Mouse (Mus musculus) lung, postnatal 4 days (tissue): ENCODE data around the gene Nek9.
"Not testable (repeated sequence)": the region's sequence is repeated elsewhere in the genome, so short reads cannot be mapped to it uniquely, and the experiment has no call there.

Source experiments
- DNase-seq, 2 experiments: peaks; one replicate each; pipeline ENCODE4 v3.0.0; 2021

Gene Nek9

GRCm38 (mm10) chr12:85288486-85289156, 50.5 kb downstream of the Nek9 start, which contains the start of gene Zc2hc1c:
Gene Zc2hc1c (plus strand): TSS chr12:85288591.
- DNase-seq = peak; percentile 90 to 91

DNA sequence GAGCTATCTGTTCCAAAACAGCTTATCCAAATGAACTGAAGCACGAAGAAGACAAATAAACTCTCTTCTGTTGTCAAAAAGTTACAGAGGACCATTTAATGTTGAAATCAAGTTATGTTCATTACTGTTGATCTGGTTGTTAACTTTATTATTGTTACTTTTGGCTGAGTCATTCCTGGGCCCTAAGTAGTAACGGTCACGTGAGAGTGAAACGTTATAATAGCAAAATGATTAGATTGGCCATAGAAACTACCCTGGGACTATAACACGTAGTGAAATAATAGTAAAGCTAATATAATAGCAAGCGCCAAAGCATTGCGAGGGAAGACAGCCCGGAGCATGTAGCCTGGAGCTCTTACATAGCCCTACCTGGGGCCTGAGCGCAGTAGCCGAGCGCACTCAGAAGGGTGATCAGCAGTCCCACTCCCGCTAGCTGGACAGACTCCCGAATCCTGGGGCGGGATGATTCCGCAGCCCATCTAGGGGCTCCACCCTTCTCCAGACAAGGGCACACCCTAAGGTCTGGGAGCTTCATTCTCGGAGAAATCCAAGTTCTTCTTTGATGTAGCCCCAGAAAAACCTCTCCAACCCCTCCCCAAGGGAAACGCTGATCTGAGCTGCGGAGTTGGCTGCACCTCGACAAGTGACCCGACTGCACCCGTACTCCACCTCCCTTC, 51.2 kb downstream of the Nek9 start, which contains the start of gene Acyp1:
TSS of gene Acyp1 (minus strand) at position 630 of the 677 bp plus-strand sequence.
- DNase-seq = peak; percentile 42 to 47

DNA sequence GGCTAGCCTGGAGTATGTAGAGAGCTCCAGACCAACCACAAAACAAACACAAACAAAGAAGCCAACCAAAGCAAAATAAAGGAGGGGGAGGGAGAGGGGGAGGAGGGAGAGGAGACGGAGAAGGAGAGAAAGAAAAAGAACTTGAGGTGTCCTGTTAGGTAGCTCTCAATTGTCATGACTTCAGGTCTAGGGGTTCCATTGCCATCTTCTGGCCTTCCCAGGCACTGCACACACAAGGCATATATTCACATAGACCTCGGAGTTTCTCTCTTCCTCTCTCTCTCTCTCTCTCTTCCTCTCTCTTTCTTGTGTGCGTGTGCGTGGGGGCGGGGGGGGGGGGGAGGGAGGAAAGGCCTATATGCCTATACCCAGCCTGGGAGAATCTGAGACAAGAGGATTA, 52.2 kb downstream of the Nek9 start:
- DNase-seq = peak in 1 of 2 experiments; percentile 57

GRCm38 (mm10) chr12:85284996-85285395, 54.2 kb downstream of the Nek9 start:
- no peak for DNase-seq

DNA sequence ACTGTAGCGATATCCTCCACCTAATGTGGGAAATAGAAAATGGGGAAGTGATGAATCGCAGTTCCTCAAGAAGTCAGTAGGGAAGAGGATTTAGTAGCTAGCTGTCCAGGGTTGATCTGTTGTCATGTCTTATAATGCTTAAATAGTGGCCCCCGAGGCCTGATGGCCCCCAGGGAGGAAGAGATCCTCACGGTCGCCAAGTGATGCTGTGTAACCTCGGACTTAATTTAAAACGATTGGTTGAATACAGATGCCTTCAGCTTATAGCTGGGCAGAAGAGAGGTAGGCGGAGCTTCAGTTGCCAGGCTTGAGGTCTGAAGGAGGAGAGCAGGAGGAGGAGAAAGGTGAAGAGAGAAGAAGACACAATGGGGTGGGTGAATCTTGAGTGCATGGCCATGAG, 54.8 kb downstream of the Nek9 start:
- DNase-seq = no peak

DNA sequence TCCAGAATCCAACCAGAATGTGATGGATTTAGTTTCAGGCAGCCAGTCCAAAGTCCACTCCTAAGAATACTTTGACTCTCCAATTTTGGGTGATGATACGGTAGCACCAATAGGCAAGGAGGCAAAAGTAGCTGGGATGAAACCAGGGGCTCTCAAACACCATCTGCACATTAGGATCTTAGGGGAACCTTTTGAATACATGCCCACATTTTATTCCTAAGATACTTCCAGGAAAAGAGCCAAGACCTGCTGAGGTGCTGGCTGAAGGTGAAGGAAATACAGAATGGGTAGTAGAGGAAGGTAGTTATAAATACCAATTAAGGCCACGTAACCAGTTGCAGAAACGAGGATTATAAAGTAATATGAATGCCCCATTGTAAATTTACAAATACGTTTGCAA, 57.4 kb downstream of the Nek9 start:
- DNase-seq = not testable (repeated sequence)

DNA sequence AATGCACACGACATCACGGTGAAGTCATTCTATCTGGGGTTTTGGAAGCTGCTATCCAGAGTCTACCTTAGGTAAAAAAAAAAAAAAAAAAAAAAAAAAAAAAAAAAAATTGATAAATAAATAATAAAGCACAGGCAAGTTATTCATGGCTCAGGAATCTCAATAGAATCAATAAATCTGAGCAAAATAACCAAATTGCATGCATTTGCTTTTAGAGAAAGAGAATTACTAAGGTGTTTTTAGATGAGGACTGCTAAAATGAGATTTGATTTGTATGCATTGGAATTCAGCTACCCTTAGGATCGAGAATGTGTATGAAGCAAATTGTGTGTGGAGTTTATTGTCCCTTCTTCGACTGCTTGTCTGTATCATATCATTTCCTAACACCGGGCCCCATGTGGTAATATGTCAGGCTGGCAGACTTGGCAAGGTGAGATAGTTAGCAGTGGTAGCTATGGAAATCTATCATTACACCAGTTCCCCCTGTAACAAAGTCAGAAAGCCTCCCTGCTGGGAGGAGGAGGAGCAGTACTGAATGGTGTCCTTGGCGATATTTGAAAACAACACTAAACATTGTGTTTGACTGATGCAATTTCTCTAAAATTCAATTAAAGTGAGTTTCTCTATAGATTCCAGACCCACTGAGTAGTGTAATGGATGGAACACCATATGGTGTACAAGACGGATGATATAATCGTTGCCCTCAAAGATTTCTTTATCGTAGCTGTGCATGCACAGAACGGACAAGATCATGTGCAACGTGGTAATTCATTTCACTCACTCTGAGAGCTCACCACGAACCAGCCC, 58.1 kb downstream of the Nek9 start:
- no peak for DNase-seq

- peak; percentile 97 to 99 for DNase-seq
Measured at GRCm38 (mm10) chr12:85280105-85280844, 58.9 kb downstream of the Nek9 start.

DNA sequence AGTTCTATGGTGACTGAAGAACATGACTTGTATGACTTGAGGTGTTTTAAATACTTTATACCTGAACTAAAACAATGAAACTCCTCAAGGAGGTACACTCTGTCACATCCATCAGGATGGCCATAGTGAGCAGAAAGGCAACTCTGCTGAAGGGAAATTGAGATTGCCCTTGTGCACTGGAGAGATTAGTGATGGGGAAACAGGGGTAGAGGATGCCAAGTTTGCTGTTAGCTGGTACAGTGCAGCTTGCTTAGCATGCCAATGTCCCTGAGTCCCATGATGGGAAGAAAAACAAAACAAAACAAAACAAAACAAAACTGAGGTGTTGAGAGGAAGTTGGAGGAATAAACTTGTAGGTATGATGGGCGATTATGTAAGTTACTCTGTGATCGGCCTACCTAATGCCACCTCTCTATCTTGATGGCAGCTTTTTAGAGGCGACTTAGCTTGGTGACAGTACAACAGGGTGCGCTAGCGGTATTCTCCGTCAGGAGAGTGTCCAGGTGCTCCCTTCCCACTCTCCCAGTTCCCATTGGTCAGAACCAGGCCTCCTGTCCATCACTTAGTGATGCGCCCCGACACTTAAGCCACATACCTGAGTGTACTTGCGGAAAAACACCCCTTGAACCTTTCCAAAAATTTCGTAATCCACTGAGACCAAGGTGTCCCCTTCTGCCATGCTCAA, 59.6 kb downstream of the Nek9 start:
- DNase-seq = no peak

DNA sequence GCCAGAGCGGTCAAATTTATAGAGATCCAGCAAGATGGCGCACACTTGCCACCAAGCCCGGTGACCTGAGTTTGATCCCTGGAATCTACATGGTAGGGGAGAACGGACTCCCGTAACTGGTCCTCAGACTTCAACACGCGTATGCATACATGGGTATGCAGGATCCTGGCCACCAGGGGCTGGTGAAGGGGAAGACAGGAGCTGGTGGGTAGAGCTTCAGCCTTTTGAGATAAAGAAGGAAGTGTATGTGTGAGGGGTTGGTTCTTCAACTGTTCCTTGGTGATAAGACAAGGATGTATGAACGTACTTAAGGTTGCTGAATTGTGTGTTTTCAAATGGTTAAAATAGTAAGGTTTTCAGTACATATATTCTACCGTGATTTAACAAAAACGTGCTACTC, 60.2 kb downstream of the Nek9 start:
- DNase-seq = no peak

GRCm38 (mm10) chr12:85276273-85276672, 62.9 kb downstream of the Nek9 start:
- DNase-seq = no peak

DNA sequence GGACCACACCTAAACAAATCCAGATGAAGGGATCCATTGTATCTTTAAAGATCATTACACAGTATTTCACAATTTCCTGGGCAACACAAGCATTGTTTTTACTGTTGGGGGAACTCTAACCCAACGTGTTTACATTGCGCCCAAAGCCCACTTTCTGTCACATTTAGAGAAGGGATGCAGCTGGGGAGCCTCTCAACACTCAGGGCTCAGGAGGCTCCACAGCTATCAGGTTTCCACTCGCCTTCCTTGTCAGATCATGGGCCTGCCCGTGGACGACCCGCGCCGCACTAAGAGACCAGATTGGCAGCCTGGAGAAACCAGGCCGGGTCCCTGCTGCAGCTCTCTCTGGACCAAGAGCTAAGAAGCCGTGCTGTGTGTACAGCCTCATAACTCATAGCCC, 65.7 kb downstream of the Nek9 start:
- DNase-seq = peak in 1 of 2 experiments; percentile 31

GRCm38 (mm10) chr12:85271843-85272206, 67.3 kb downstream of the Nek9 start:
- DNase-seq = no peak

DNA sequence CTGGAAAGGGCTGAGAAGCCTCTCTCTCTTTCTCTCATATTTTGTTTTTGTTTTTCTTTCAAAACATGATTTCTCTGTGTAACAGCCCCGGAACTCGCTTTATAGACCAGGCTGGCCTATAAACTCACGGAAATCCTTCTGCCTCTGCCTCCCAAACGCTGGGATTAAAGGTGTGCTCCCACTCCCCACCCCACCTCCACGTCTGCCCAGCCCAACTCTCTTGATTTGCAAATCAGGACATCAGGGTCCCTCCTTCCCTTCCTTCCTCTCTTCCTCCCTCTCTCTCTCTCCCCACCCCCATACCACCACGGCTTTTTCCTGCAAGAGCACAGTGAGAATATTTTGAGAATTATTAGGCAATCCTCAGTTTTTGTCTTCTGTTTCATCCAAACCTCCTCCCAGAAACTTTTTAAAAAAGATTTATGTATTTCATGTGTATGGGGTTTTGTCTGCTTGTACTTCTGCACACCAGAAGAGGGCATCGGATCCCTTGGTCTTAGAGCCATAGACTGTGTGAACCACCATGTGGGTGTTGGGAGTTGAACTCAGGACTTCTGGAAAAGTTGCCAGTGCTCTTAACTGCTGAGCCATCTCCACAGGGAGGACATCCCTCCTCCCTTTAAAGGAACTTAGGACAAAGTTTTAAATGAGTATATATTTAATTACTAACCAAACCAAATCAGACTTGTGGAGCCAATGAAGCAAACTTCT, 67.9 kb downstream of the Nek9 start:
- no peak for DNase-seq

DNA sequence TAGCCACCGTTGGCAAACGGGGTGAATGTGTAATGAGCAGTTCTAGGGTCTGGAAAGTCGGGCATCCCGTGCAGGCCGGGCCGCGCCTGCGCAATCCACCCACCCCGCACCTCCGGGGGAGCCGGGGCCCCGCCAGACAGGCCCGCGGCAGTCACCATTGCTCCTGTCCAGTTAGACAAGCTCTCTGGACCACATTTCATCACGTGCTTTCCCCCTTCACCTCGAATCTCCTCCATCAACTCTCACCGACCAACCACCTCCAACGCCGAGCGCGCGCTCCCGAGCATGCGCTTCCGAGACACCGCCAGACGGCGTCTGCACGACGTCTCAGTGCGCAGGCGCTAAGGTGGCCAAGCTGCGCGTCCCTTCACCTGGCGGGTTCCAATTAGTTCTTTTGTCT, 68.8 kb downstream of the Nek9 start, which contains the start of gene Mlh3:
TSS of gene Mlh3 (minus strand) at position 281 of the 400 bp plus-strand sequence.
- peak; percentile 88 to 91 for DNase-seq

GRCm38 (mm10) chr12:85269821-85270220, 69.3 kb downstream of the Nek9 start:
- DNase-seq = no peak

- no peak for DNase-seq
Measured at GRCm38 (mm10) chr12:85266248-85266647, 72.9 kb downstream of the Nek9 start.

DNA sequence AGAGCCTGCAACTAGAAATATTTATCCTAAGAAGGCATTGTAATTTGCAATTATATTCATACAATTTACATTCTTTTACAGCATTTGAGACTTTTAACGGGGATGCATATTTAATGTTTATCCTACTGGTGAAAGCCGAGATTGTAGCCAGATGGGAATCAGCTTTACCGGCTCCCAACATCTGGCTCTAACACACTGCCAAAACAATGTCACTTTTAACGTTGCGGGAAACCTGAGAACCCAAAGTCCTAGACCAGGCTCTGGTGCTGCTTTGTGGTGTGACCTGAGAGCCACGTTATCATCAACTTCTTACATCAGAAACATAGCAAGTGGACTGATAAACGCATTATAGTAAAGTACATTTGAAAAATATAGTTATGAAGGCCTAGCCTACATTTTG, 74.2 kb downstream of the Nek9 start:
- no peak for DNase-seq

GRCm38 (mm10) chr12:85264531-85264930, 74.6 kb downstream of the Nek9 start:
- DNase-seq = peak; percentile 34 to 49

DNA sequence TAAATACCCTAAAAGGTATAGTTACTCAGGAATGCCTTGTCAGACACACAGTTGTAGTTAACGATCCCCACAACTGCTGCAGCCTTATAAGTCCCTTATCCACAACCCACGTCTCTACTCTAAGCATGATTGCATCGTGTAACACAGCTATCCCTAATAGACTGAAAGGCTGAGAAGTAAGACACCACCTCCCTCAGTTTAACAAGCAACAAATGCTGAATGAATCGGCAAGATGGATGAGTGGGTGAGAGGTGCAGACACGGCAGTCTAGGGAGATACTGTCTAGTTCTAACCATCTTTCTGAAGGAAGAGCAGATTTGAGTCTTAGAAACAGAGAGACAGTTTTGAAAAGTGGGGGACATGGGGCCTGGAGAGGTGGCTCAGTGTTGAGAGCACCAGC, 76.0 kb downstream of the Nek9 start:
- DNase-seq = no peak

DNA sequence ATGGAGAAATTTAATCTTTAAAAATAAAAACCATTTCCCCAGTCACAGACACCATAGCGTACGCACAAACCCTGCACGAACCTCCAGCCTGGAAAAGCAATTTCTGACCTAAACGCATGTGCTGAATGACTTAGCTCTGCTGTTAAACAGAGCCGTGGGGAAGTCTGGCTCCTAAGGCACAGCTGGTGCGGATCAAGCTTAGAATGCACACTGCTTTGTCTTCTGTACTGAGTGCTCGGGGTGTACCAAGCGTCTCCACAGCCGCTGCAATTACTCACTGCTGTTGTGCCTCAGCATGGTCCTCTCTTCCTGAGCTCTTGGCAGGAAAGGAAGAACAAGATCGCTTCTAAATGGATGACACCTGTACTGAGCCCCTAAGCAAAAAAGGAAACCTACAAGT, 76.7 kb downstream of the Nek9 start:
- DNase-seq = peak; percentile 11 to 45
